Mouse (Mus musculus): ENCODE data around the gene Radil. TPM values are rescaled to one million over a fixed set of nuclear protein-coding genes. Genes with fewer than 3 reads are reported as not detected.

Gene Radil
- polyA plus RNA-seq (2012; rRNA removed) = 0.67 and 0.88 TPM in 2 replicates

DNA sequence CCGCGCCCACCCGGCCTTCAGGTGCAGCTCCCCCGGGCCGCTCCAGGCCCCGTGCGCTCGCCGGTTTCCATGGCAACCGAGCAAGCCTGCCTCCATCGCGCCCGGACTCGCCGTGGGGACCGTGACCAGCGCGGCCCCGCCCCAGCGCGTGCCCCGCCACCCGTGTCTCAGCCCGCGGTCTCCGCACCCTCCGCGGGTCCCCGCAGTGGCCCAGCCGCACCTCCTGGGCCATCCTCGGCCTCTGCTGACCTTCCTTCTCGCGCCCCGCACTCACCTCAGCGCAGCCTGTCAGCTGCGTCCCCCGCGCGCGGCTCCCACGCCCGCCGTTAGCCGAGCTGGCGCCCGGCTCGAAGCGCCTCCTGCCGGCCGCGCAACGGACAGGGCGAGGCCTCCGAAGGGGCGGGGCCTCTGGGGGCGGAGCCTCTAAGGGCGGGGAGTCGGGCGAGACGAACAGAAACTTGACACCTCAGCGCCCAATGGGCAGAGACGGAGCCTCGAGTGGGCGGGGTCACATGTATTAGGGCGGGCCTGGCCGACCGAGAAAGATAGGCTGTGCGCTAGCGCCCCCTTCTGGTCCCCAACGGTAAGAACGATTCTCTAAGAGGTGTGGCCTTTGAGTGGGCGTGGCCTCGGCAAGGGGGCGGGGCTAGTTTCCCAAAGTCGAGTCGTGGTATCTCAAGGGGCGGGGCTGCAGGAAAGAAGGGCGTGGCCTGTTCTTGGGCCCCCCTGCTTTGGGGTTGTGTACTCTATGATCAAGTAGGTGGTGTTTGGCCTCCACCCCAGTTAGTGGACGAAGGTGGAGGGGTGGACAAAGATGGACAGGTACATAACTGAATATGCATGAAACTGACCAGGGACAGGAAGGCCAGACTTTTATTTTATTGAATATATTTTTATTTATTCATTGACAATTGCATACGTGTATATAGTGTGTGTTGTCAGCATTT is at the start of gene Radil:
Radil (minus strand) TSS at position 393 of the 947 bp plus-strand sequence.
- Histone ChIP-seq H3K27ac (ENCODE audit: insufficient read depth, low read depth, low read length) (no peak within 1 kb of the TSS), H3K4me3 (ENCODE audit: insufficient read depth, low read depth, low read length) (peak within 1 kb of the TSS; percentile 42), H3K4me1 (ENCODE audit: control insufficient read depth, insufficient read depth, low read length) (no peaks in the 10 kb centered on the region), H3K36me3 (ENCODE audit: control insufficient read depth, insufficient read depth, low read length) (no peaks in the 10 kb centered on the region), H3K27me3 (replicated peaks; ENCODE audit: control insufficient read depth, insufficient read depth, low read length) (no peaks in the 10 kb centered on the region)
- 3% methylated on average over 80 of the region's 80 CpGs for WGBS
- peak; percentile 54 for TF ChIP-seq CTCF (conservative IDR thresholded peaks at IDR 0.05; ENCODE audit: insufficient read depth, insufficient read length, low read depth, low read length)
- TF ChIP-seq POLR2A (IDR thresholded peaks at IDR 0.05; ENCODE audit: low read depth, low read length) = no peak
- peak; percentile 89 for DNase-seq

- Histone ChIP-seq H3K4me1 (ENCODE audit: control insufficient read depth, insufficient read depth, low read length) (no peaks in the 10 kb centered on the region), H3K36me3 (ENCODE audit: control insufficient read depth, insufficient read depth, low read length) (no peaks in the 10 kb centered on the region), H3K4me3 (ENCODE audit: insufficient read depth, low read depth, low read length) (no peak overlapping the region), H3K27me3 (replicated peaks; ENCODE audit: control insufficient read depth, insufficient read depth, low read length) (no peaks in the 10 kb centered on the region), H3K27ac (ENCODE audit: insufficient read depth, low read depth, low read length) (no peak overlapping the region)
- 57% methylated on average over 6 of the region's 6 CpGs for WGBS
- no peak for TF ChIP-seq POLR2A (IDR thresholded peaks at IDR 0.05; ENCODE audit: low read depth, low read length)
- no peak for TF ChIP-seq CTCF (conservative IDR thresholded peaks at IDR 0.05; ENCODE audit: insufficient read depth, insufficient read length, low read depth, low read length)
- DNase-seq = peak; percentile 52
Measured at GRCm38 (mm10) chr5:142597648-142598390, 46.9 kb upstream of the Radil start.

DNA sequence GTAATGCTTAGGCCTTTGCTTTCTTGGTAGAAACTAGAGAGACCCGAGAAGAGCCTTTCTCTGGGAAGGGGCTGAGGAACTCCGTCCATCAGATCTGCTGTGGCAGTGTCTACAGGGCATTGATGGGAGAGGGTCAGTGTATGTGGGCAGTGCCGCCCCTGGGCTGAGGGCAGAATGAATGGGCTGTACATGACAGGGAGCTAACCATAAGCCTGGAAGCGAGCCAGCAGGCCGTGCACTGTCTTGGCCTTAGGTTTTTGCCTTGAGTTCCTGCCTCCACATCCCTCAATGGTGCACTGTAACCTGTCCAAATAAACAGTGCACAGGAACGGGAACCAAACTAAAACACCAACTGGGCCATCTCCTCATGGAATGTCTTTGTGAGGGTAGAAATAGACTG is 45.8 kb upstream of the Radil start:
- no peaks in the 10 kb centered on the region for H3K36me3 ChIP-seq (ENCODE audit: control insufficient read depth, insufficient read depth, low read length)
- 77% methylated on average over 6 of the region's 6 CpGs for WGBS
- no peak overlapping the region for H3K4me3 ChIP-seq (ENCODE audit: insufficient read depth, low read depth, low read length)
- H3K4me1 ChIP-seq (ENCODE audit: control insufficient read depth, insufficient read depth, low read length) = no peaks in the 10 kb centered on the region
- DNase-seq = no peak
- no peak overlapping the region for H3K27ac ChIP-seq (ENCODE audit: insufficient read depth, low read depth, low read length)
- no peak for TF ChIP-seq CTCF (conservative IDR thresholded peaks at IDR 0.05; ENCODE audit: insufficient read depth, insufficient read length, low read depth, low read length)
- no peak for TF ChIP-seq POLR2A (IDR thresholded peaks at IDR 0.05; ENCODE audit: low read depth, low read length)
- no peaks in the 10 kb centered on the region for H3K27me3 ChIP-seq (replicated peaks; ENCODE audit: control insufficient read depth, insufficient read depth, low read length)

GRCm38 (mm10) chr5:142595698-142596097 is 44.8 kb upstream of the Radil start:
- no peak for DNase-seq
- Histone ChIP-seq H3K27me3 (replicated peaks; ENCODE audit: control insufficient read depth, insufficient read depth, low read length) (no peaks in the 10 kb centered on the region), H3K27ac (ENCODE audit: insufficient read depth, low read depth, low read length) (no peak overlapping the region), H3K4me3 (ENCODE audit: insufficient read depth, low read depth, low read length) (no peak overlapping the region), H3K36me3 (ENCODE audit: control insufficient read depth, insufficient read depth, low read length) (no peaks in the 10 kb centered on the region), H3K4me1 (ENCODE audit: control insufficient read depth, insufficient read depth, low read length) (no peaks in the 10 kb centered on the region)
- WGBS = 74% methylated on average over 3 of the region's 3 CpGs
- no peak for TF ChIP-seq CTCF (conservative IDR thresholded peaks at IDR 0.05; ENCODE audit: insufficient read depth, insufficient read length, low read depth, low read length)
- no peak for TF ChIP-seq POLR2A (IDR thresholded peaks at IDR 0.05; ENCODE audit: low read depth, low read length)

- WGBS = 81% methylated on average over 6 of the region's 6 CpGs
- DNase-seq = no peak
- Histone ChIP-seq H3K27me3 (replicated peaks; ENCODE audit: control insufficient read depth, insufficient read depth, low read length) (no peaks in the 10 kb centered on the region), H3K36me3 (ENCODE audit: control insufficient read depth, insufficient read depth, low read length) (no peaks in the 10 kb centered on the region), H3K4me1 (ENCODE audit: control insufficient read depth, insufficient read depth, low read length) (no peaks in the 10 kb centered on the region), H3K4me3 (ENCODE audit: insufficient read depth, low read depth, low read length) (no peak overlapping the region), H3K27ac (ENCODE audit: insufficient read depth, low read depth, low read length) (no peak overlapping the region)
- no peak for TF ChIP-seq POLR2A (IDR thresholded peaks at IDR 0.05; ENCODE audit: low read depth, low read length)
- no peak for TF ChIP-seq CTCF (conservative IDR thresholded peaks at IDR 0.05; ENCODE audit: insufficient read depth, insufficient read length, low read depth, low read length)
Measured at GRCm38 (mm10) chr5:142590953-142591616, 40.2 kb upstream of the Radil start.

- 57% methylated on average over 14 of the region's 14 CpGs for WGBS
- DNase-seq = no peak
Measured at GRCm38 (mm10) chr5:142583616-142584126, 32.8 kb upstream of the Radil start.

More at GRCm38 (mm10) chr5:142583616-142584126, 32.8 kb upstream of the Radil start:
- no peak for TF ChIP-seq POLR2A (IDR thresholded peaks at IDR 0.05; ENCODE audit: low read depth, low read length)
- no peak for TF ChIP-seq CTCF (conservative IDR thresholded peaks at IDR 0.05; ENCODE audit: insufficient read depth, insufficient read length, low read depth, low read length)
- H3K36me3 ChIP-seq (ENCODE audit: control insufficient read depth, insufficient read depth, low read length) = no peaks in the 10 kb centered on the region
- no peaks in the 10 kb centered on the region for H3K27me3 ChIP-seq (replicated peaks; ENCODE audit: control insufficient read depth, insufficient read depth, low read length)
- no peak overlapping the region for H3K27ac ChIP-seq (ENCODE audit: insufficient read depth, low read depth, low read length)
- no peaks in the 10 kb centered on the region for H3K4me1 ChIP-seq (ENCODE audit: control insufficient read depth, insufficient read depth, low read length)
- H3K4me3 ChIP-seq (ENCODE audit: insufficient read depth, low read depth, low read length) = no peak overlapping the region
